Comparison of ENCODE assay signal across 16 mouse cellular contexts in genomic region chr1:38442479-38442878, GRCm38 (mm10).
DNase-seq lines count a peak whose midpoint lies in the region; ATAC-seq lines count a peak whose summit lies in the region.
"Had no signal": no experiment of that assay in that cellular context is flagged by ENCODE, and none has a peak within 500 bp of the region (broad histone marks: within the 10 kb centered on the region; RNA-seq: fewer than 3 reads in every experiment).

No protein-coding gene starts in this region.

- intact Hi-C loops in heart, postnatal 10 days (cut with DNase I), result no loop called here

- H3K9me3 ChIP-seq in hindbrain, embryonic 13.5 days, result no peaks in the 10 kb centered on the region
- no peaks in the 10 kb centered on the region for H3K9me3 ChIP-seq in hindbrain, embryonic 16.5 days (ENCODE audit: control insufficient read depth, low read length)
- H3K9me3 ChIP-seq: kidney, embryonic 15.5 days; lung, embryonic 15.5 days had no signal

- peak overlapping the region; percentile 83 for H3K27ac ChIP-seq in hindbrain, embryonic 13.5 days
- no peak overlapping the region for H3K27ac ChIP-seq in hindbrain, embryonic 16.5 days (ENCODE audit: low read depth, low read length)
- H3K27ac ChIP-seq: hindbrain, postnatal 0 days; lung, embryonic 15.5 days had no signal

- peak; percentile 54 for DNase-seq in heart, adult 11 months
- no peak for DNase-seq in heart, postnatal 10 days
- no peak for DNase-seq in left cerebral cortex, adult 8-10 months (ENCODE audit: low spot score in 2 of 2)
- DNase-seq in spleen, postnatal 36 days (ENCODE audit: low spot score in 2 of 2), result no peak
- DNase-seq: adrenal gland, postnatal 14 days; cerebellum, adult 11 months; layer of hippocampus, adult 9-11 months; left cerebral cortex, postnatal 4 days had no signal

- H3K4me1 ChIP-seq in hindbrain, embryonic 13.5 days (replicated peaks), result peaks cover 81% of the 10 kb centered on the region
- H3K4me1 ChIP-seq in hindbrain, embryonic 16.5 days (ENCODE audit: control insufficient read depth, insufficient read depth, low read depth, low read length), result peaks cover 35% of the 10 kb centered on the region

- no peaks in the 10 kb centered on the region for H3K36me3 ChIP-seq in hindbrain, embryonic 13.5 days
- no peaks in the 10 kb centered on the region for H3K36me3 ChIP-seq in hindbrain, embryonic 16.5 days (ENCODE audit: control insufficient read depth, insufficient read depth, low read length)
- H3K36me3 ChIP-seq: kidney, embryonic 15.5 days; lung, embryonic 15.5 days had no signal

- no peaks in the 10 kb centered on the region for H3K27me3 ChIP-seq in hindbrain, embryonic 13.5 days
- H3K27me3 ChIP-seq in hindbrain, embryonic 16.5 days (replicated peaks; ENCODE audit: control insufficient read depth, insufficient read depth, low read length), result no peaks in the 10 kb centered on the region
- H3K27me3 ChIP-seq: kidney, embryonic 15.5 days; lung, embryonic 15.5 days had no signal

- no peak overlapping the region for H3K9ac ChIP-seq in hindbrain, embryonic 13.5 days
- no peak overlapping the region for H3K9ac ChIP-seq in hindbrain, embryonic 16.5 days (ENCODE audit: low read depth, low read length)
- H3K9ac ChIP-seq: kidney, embryonic 15.5 days; lung, embryonic 15.5 days had no signal

- H3K4me2 ChIP-seq in hindbrain, embryonic 13.5 days, result no peak overlapping the region
- H3K4me2 ChIP-seq in hindbrain, embryonic 16.5 days (ENCODE audit: low read length), result no peak overlapping the region
- H3K4me2 ChIP-seq: kidney, embryonic 15.5 days; lung, embryonic 15.5 days had no signal

- ATAC-seq in hindbrain, embryonic 13.5 days (ENCODE audit: low FRiP score), result no peak
- ATAC-seq in hindbrain, embryonic 16.5 days, result no peak
- peak; percentile 79 for ATAC-seq in erythroblast, adult 5-6 weeks (replicated peaks; ENCODE audit: low FRiP score, poor library complexity, severe bottlenecking)
- ATAC-seq in megakaryocyte progenitor cell, adult 5-6 weeks (replicated peaks; ENCODE audit: poor library complexity), result peak; percentile 77
- ATAC-seq: hindbrain, postnatal 0 days had no signal

- 55% methylated on average over 9 of the region's 9 CpGs for WGBS in hindbrain, embryonic 13.5 days
- WGBS in hindbrain, embryonic 16.5 days, result 49% methylated on average over 9 of the region's 9 CpGs

- H3K4me3 ChIP-seq in hindbrain, embryonic 13.5 days, result no peak overlapping the region
- no peak overlapping the region for H3K4me3 ChIP-seq in hindbrain, embryonic 16.5 days (ENCODE audit: low read length)
- H3K4me3 ChIP-seq: kidney, embryonic 15.5 days; lung, embryonic 15.5 days; myocyte had no signal

Comparison
In these comparisons a context has a peak if more than half of its experiments do, and no peak if none do; other contexts are left out.
1. ATAC-seq: peak in erythroblast, adult 5-6 weeks (single experiment) and megakaryocyte progenitor cell, adult 5-6 weeks (single experiment); none in hindbrain, embryonic 13.5 days (single experiment) and hindbrain, embryonic 16.5 days (single experiment).